Mouse (Mus musculus) cerebellum, adult 18-20 months (tissue): ENCODE results near the gene Cmtm4.
"Not testable (repeated sequence)": the region's sequence is repeated elsewhere in the genome, so short reads cannot be mapped to it uniquely, and the experiment has no call there.

Source experiments
- DNase-seq, 2 experiments: peaks; one replicate each; pipeline ENCODE4 v3.0.0; 2021

Gene Cmtm4

GRCm38 (mm10) chr8:104334196-104334595, 61.4 kb downstream of the Cmtm4 start:
- DNase-seq = no peak

- no peak for DNase-seq
Measured at GRCm38 (mm10) chr8:104333786-104334185, 61.8 kb downstream of the Cmtm4 start.

- DNase-seq = no peak
Measured at GRCm38 (mm10) chr8:104332665-104333631, 62.7 kb downstream of the Cmtm4 start.

GRCm38 (mm10) chr8:104321930-104322329, 73.7 kb downstream of the Cmtm4 start, which contains the start of gene Cmtm2b:
TSS of gene Cmtm2b (plus strand) at chr8:104322230.
- DNase-seq = not testable (repeated sequence)

GRCm38 (mm10) chr8:104321267-104321666, 74.3 kb downstream of the Cmtm4 start, which contains the start of gene Gm11020:
TSS of gene Gm11020 (plus strand) at chr8:104321567.
- DNase-seq = not testable (repeated sequence)

GRCm38 (mm10) chr8:104313311-104313710, 82.3 kb downstream of the Cmtm4 start:
- DNase-seq = no peak

- not testable (repeated sequence) for DNase-seq
Measured at GRCm38 (mm10) chr8:104312023-104312422, 83.6 kb downstream of the Cmtm4 start.

GRCm38 (mm10) chr8:104309441-104310155, 86.0 kb downstream of the Cmtm4 start, which contains the start of the genes Gm45711 and Cmtm1:
TSS of gene Gm45711 (minus strand) at chr8:104310081.
TSS of gene Cmtm1 (minus strand) at chr8:104310145.
- DNase-seq = peak; percentile 26 to 55

- DNase-seq = not testable (repeated sequence)
Measured at GRCm38 (mm10) chr8:104308341-104308740, 87.3 kb downstream of the Cmtm4 start.

GRCm38 (mm10) chr8:104304962-104305361, 90.6 kb downstream of the Cmtm4 start:
- DNase-seq = no peak

GRCm38 (mm10) chr8:104302536-104302935, 93.1 kb downstream of the Cmtm4 start:
- DNase-seq = not testable (repeated sequence)

- DNase-seq = not testable (repeated sequence)
Measured at GRCm38 (mm10) chr8:104301577-104301976, 94.0 kb downstream of the Cmtm4 start.
